Mouse (Mus musculus) midbrain, embryonic 10.5 days (tissue): ENCODE data around the gene Esr2. TPM values are rescaled to one million over a fixed set of nuclear protein-coding genes. Genes with fewer than 3 reads are reported as not detected.

Experiments
- DNase-seq: peaks from one replicate; pipeline ENCODE4 v3.0.0-alpha.2; 2017; ENCODE audit warnings: low spot score
- H3K27ac ChIP-seq: fragments of 300-500 bp; sonication (generic); replicated peaks from 2 replicates; pipeline ENCODE4 v1.5.1; 2016; ENCODE audit warnings: mild to moderate bottlenecking
- H3K27me3 ChIP-seq: fragments of 300-500 bp; sonication (generic); 2 replicates; pipeline ENCODE4 v1.6.1; 2016; ENCODE audit warnings: low read depth, mild to moderate bottlenecking; ENCODE audit not compliant: poor library complexity, severe bottlenecking
- H3K36me3 ChIP-seq: fragments of 300-500 bp; sonication (generic); 2 replicates; pipeline ENCODE4 v1.6.1; 2016; ENCODE audit warnings: mild to moderate bottlenecking, moderate library complexity
- H3K4me1 ChIP-seq: fragments of 300-500 bp; sonication (generic); 2 replicates; pipeline ENCODE4 v1.6.1; 2016
- H3K4me3 ChIP-seq: fragments of 300-500 bp; sonication (generic); 2 replicates; pipeline ENCODE4 v1.5.1; 2016; ENCODE audit warnings: mild to moderate bottlenecking, moderate library complexity
- H3K9me3 ChIP-seq: fragments of 300-500 bp; sonication (generic); replicated peaks from 2 replicates; pipeline ENCODE4 v1.6.1; 2016; ENCODE audit warnings: mild to moderate bottlenecking
- WGBS: fragments of 180-500 bp; shearing (Covaris S2); methylation state at CpG from one replicate; pipeline ENCODE4 v1.1.7; 2016; 5-methylcytosine and 5-hydroxymethylcytosine counted together
- polyA plus RNA-seq: library from polyadenylated mRNA; unstranded; fragments of >200 nt; fragmentation: Nextera tagmentation; extraction: Ambion mirVana; gene quantifications from 2 replicates; pipeline ENCODE4 v1.2.1, GENCODE M21; 2016

Esr2 gene
- polyA plus RNA-seq, 1 experiment from 2014 or later, result 0.06 TPM

DNA sequence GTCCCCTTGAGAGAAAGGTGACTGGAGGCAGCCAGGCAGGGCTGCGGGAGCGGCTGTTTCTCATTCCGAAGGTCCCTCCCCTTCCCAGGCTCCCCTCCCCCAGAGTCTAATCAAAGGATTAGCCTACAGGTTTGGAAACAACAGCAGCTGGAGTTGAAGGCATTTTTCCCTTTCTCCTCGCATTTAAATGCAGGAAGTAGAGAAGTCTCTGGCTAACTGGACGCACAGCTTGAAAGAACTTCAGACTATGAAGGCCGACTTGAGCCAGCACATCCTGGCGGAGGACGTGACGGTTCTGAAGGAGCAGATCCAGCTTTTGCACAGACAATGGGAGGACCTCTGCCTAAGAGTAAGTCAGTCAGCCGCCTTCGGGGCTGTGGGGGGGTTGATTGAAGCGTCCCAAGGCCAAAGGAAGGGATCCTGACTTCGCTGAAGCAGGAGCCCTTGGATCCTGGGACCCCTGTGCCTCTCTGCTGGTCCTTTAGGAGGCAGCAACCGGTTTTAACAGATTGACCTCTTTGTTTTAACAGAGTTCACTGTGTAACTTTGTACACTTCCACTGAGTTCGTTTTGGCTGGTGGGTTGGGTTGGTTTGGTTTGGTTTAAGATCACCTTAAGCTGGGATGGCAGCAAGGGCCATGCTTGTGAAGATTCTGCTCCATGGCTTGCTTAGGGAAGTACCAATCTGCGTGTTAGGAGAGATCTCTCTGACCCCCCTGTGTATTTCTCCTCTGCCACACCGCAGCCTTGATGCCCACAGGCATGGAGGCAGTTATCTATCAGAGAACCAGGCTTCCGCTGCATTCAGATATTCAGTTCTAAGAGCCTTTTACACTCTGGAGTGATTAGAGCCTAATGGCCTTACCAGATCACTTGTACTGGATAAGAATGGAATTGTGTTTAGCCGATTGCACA lies 104.9 kb downstream of the Esr2 start:
- under 1% methylated on average over 19 of the region's 19 CpGs for WGBS
- Histone ChIP-seq H3K36me3 (peaks cover 44% of the 10 kb centered on the region), H3K4me1 (peaks cover 38% of the 10 kb centered on the region), H3K27me3 (no peaks in the 10 kb centered on the region), H3K9me3 (no peaks in the 10 kb centered on the region), H3K27ac (peak overlapping the region; percentile 89), H3K4me3 (peak overlapping the region; percentile 54)
- peak; percentile 68 for DNase-seq

Other genes with a start within 250 kb of the Esr2 start
- gene Tex21, start 69.5 kb upstream of the Esr2 start, polyA plus RNA-seq, result not detected in 2 replicates
- gene Mthfd1, start 78.0 kb upstream of the Esr2 start, polyA plus RNA-seq, result 82.4 and 91.8 TPM in 2 replicates
- gene Akap5, start 147.6 kb upstream of the Esr2 start, polyA plus RNA-seq, result 2.5 and 4.7 TPM in 2 replicates
- 18.2 and 19.0 TPM in 2 replicates for gene Zbtb25, start 192.3 kb upstream of the Esr2 start, polyA plus RNA-seq
- 7.2 and 7.9 TPM in 2 replicates for gene Zbtb1, start 193.0 kb upstream of the Esr2 start, polyA plus RNA-seq
- 4.9 and 5.9 TPM in 2 replicates for gene Hspa2, start 226.9 kb upstream of the Esr2 start, polyA plus RNA-seq
- gene Ppp1r36, start 240.3 kb upstream of the Esr2 start, polyA plus RNA-seq, result 0.33 and 0.71 TPM in 2 replicates